Mouse (Mus musculus): ENCODE measurements around the gene Wbp2. TPM values are rescaled to one million over a fixed set of nuclear protein-coding genes. Genes with fewer than 3 reads are reported as not detected.
"Not testable (repeated sequence)": the region's sequence is repeated elsewhere in the genome, so short reads cannot be mapped to it uniquely, and the experiment has no call there.

The Wbp2 gene
- polyA plus RNA-seq, 1 experiment from 2014 or later: 153 TPM

DNA sequence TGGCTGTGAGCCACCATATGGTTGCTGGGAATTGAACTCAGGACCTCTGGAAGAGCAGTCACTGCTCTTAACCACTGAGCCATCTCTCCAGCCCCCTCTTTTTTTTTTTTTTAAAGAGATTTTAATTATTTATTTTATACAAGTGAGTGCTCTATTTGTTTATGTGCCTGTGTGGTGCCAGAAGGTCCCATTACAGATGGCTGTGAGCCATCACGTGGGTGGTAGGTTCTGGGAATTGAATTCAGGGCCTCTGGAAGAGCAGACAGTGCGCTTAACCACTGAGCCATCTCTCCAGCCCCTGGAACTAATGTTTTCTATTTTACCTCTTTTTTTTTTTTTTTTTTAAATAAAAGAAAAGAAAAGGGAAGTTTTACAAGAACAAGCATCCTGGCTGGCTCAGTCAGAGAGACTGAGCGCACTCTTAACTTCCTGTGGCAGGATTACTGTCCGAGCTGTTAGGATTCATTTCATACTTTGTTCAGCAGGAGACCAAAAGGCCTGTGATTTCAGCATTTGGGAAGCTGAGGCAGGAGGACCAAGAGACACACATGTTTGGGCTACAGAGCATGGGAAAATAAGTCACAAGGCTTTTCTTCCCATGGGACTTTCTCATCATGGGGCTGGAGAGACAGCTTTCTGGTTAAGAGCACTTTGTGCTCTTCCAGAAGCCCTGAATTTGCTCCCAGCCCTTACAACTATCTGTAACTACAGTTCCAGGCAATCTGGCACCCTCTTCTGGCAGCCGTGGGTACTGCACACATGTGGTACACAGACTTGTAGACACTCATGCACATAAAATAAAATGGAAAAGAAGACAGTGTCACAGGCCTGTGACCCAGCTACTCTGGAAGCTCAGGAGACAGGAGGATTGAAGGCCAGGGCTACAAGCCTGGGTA lies 9.7 kb upstream of the Wbp2 start:
- Histone ChIP-seq H3K4me3 (ENCODE audit: low read length) (no peak overlapping the region), H3K9me3 (replicated peaks; ENCODE audit: control insufficient read depth, low read length) (peaks cover 4% of the 10 kb centered on the region), H3K4me1 (ENCODE audit: control insufficient read depth, insufficient read depth, low read length) (peaks cover 39% of the 10 kb centered on the region), H3K27me3 (ENCODE audit: control insufficient read depth, insufficient read depth, low read length) (no peaks in the 10 kb centered on the region), H3K9ac (ENCODE audit: low read length) (no peak overlapping the region), H3K27ac (ENCODE audit: low read length) (no peak overlapping the region), H3K36me3 (ENCODE audit: control insufficient read depth, insufficient read depth) (no peaks in the 10 kb centered on the region), H3K4me2 (ENCODE audit: low read depth, low read length) (no peak overlapping the region)
- ATAC-seq (replicated peaks; ENCODE audit: extremely low read depth, insufficient read depth, low FRiP score): no peak
- WGBS: 80% methylated on average over 5 of the region's 5 CpGs

DNA sequence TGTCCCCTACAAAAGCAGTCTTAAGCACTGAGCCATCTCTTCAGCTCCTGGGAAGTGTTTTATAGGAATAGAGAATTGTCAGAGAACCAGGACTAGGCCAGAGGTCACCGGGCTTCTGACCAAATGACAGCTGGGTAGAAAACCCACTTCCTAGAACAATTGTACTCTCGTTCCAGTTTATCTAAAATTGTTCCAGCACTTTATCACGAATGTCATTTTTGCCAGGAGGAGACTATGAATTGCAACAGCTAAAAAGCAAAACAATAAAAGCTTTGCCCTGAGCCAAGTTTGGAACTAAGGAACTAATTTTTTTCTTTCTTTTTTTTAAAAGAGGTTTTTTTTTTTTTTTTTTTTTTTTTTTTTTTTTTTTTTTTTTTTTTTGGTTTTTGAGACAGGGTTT lies 8.8 kb upstream of the Wbp2 start:
- no peak for ATAC-seq (replicated peaks; ENCODE audit: extremely low read depth, insufficient read depth, low FRiP score)
- H3K27ac ChIP-seq (ENCODE audit: low read length): peak overlapping the region; percentile 58
- 46% methylated on average over 3 of the region's 3 CpGs for WGBS

GRCm38 (mm10) chr11:116093771-116094565 lies 7.2 kb upstream of the Wbp2 start:
- Histone ChIP-seq H3K9ac (ENCODE audit: low read length) (no peak overlapping the region), H3K36me3 (ENCODE audit: control insufficient read depth, insufficient read depth) (no peaks in the 10 kb centered on the region), H3K4me3 (ENCODE audit: low read length) (no peak overlapping the region), H3K27me3 (ENCODE audit: control insufficient read depth, insufficient read depth, low read length) (no peaks in the 10 kb centered on the region), H3K27ac (ENCODE audit: low read length) (peak overlapping the region; percentile 86), H3K9me3 (replicated peaks; ENCODE audit: control insufficient read depth, low read length) (peaks cover 4% of the 10 kb centered on the region), H3K4me2 (ENCODE audit: low read depth, low read length) (no peak overlapping the region; the same call in 1 of the 2 replicates), H3K4me1 (ENCODE audit: control insufficient read depth, insufficient read depth, low read length) (peaks cover 14% of the 10 kb centered on the region)
- peak; percentile 56 for ATAC-seq (replicated peaks; ENCODE audit: extremely low read depth, insufficient read depth, low FRiP score)
- 29% methylated on average over 16 of the region's 16 CpGs for WGBS

More for the DNA sequence above, 8.8 kb upstream of the Wbp2 start:
- no peak overlapping the region for H3K4me3 ChIP-seq (ENCODE audit: low read length)
- H3K36me3 ChIP-seq (ENCODE audit: control insufficient read depth, insufficient read depth): no peaks in the 10 kb centered on the region
- H3K27me3 ChIP-seq (ENCODE audit: control insufficient read depth, insufficient read depth, low read length): no peaks in the 10 kb centered on the region
- no peak overlapping the region for H3K4me2 ChIP-seq (ENCODE audit: low read depth, low read length)
- H3K9ac ChIP-seq (ENCODE audit: low read length): no peak overlapping the region
- H3K4me1 ChIP-seq (ENCODE audit: control insufficient read depth, insufficient read depth, low read length): peaks cover 30% of the 10 kb centered on the region
- peaks cover 4% of the 10 kb centered on the region for H3K9me3 ChIP-seq (replicated peaks; ENCODE audit: control insufficient read depth, low read length)

GRCm38 (mm10) chr11:116092959-116093358 lies 6.2 kb upstream of the Wbp2 start:
- H3K36me3 ChIP-seq (ENCODE audit: control insufficient read depth, insufficient read depth); ATAC-seq (replicated peaks; ENCODE audit: extremely low read depth, insufficient read depth, low FRiP score); H3K9me3 ChIP-seq (replicated peaks; ENCODE audit: control insufficient read depth, low read length); H3K27me3 ChIP-seq (ENCODE audit: control insufficient read depth, insufficient read depth, low read length); H3K9ac ChIP-seq (ENCODE audit: low read length); H3K4me3 ChIP-seq (ENCODE audit: low read length); H3K4me2 ChIP-seq (ENCODE audit: low read depth, low read length); H3K27ac ChIP-seq (ENCODE audit: low read length): not testable (repeated sequence)
- 90% methylated on average over 6 of the region's 6 CpGs for WGBS
- peaks cover 15% of the 10 kb centered on the region for H3K4me1 ChIP-seq (ENCODE audit: control insufficient read depth, insufficient read depth, low read length)

- H3K36me3 ChIP-seq (ENCODE audit: control insufficient read depth, insufficient read depth): no peaks in the 10 kb centered on the region
- H3K4me3 ChIP-seq (ENCODE audit: low read length): no peak overlapping the region
- no peak overlapping the region for H3K9ac ChIP-seq (ENCODE audit: low read length)
- no peak for ATAC-seq (replicated peaks; ENCODE audit: extremely low read depth, insufficient read depth, low FRiP score)
- no peak overlapping the region for H3K4me2 ChIP-seq (ENCODE audit: low read depth, low read length)
- H3K27me3 ChIP-seq (ENCODE audit: control insufficient read depth, insufficient read depth, low read length): no peaks in the 10 kb centered on the region
- 86% methylated on average over 6 of the region's 6 CpGs for WGBS
- H3K27ac ChIP-seq (ENCODE audit: low read length): no peak overlapping the region
- peaks cover 2% of the 10 kb centered on the region for H3K9me3 ChIP-seq (replicated peaks; ENCODE audit: control insufficient read depth, low read length)
- H3K4me1 ChIP-seq (ENCODE audit: control insufficient read depth, insufficient read depth, low read length): peaks cover 19% of the 10 kb centered on the region
Measured at GRCm38 (mm10) chr11:116091591-116091990, 4.8 kb upstream of the Wbp2 start.

DNA sequence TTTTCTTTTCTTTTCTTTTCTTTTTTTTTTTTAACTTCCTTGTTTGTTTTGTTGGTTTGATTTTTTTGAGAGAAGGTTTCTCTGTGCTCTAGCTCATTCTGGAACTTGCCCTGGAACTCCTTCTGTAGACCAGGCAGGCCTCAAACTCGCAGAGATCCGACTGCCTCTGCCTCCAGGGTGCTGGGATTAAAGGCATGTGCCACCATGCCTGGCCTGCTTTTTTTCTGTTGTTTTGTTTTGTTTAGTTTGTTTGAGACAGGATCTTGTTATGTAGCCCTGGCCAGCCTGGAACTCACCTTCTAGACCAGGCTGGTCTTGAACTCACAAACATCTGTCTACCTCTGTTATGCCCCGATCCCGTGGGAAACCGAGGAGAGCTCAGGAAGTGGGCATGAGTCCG lies 2.8 kb upstream of the Wbp2 start:
- Histone ChIP-seq H3K4me2 (ENCODE audit: low read depth, low read length) (no peak overlapping the region), H3K36me3 (ENCODE audit: control insufficient read depth, insufficient read depth) (no peaks in the 10 kb centered on the region), H3K9me3 (replicated peaks; ENCODE audit: control insufficient read depth, low read length) (no peaks in the 10 kb centered on the region), H3K4me3 (ENCODE audit: low read length) (no peak overlapping the region), H3K4me1 (ENCODE audit: control insufficient read depth, insufficient read depth, low read length) (peaks cover 27% of the 10 kb centered on the region), H3K27me3 (ENCODE audit: control insufficient read depth, insufficient read depth, low read length) (no peaks in the 10 kb centered on the region), H3K27ac (ENCODE audit: low read length) (no peak overlapping the region), H3K9ac (ENCODE audit: low read length) (no peak overlapping the region)
- 92% methylated on average over 6 of the region's 6 CpGs for WGBS
- no peak for ATAC-seq (replicated peaks; ENCODE audit: extremely low read depth, insufficient read depth, low FRiP score)

DNA sequence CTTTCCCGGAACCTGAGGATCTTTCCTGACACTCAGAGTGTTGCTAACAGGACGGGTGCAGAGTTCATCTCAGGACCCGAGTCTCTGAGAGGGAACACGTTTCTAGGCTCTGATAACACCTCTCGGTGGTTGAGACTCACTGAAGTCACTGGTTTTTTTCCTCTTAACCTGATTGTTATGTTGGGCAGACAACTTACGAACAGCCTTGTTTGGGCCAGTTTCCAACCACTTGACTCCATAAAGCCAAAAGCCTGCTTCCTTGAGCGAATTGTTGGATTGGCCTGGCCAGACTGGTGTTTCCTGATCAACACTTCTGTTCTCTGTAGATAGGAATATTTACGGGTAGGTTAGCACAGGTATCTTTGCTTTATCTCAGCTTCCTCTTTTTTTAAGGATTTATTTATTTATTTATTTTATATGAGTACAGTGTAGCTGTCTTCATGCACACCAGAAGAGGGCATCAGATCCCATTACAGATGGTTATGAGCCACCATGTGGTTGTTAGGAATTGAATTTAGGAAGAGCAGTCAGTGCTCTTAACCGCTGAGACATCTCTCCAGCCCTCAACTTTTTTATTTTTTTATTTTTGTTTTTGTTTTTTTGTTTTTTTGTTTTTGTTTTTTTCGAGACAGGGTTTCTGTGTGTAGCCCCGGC lies 2.1 kb upstream of the Wbp2 start:
- Histone ChIP-seq H3K4me3 (ENCODE audit: low read length) (no peak overlapping the region), H3K9me3 (replicated peaks; ENCODE audit: control insufficient read depth, low read length) (no peaks in the 10 kb centered on the region), H3K4me2 (ENCODE audit: low read depth, low read length) (no peak overlapping the region), H3K27ac (ENCODE audit: low read length) (no peak overlapping the region), H3K27me3 (ENCODE audit: control insufficient read depth, insufficient read depth, low read length) (no peaks in the 10 kb centered on the region), H3K36me3 (ENCODE audit: control insufficient read depth, insufficient read depth) (peaks cover under 1% of the 10 kb centered on the region), H3K4me1 (ENCODE audit: control insufficient read depth, insufficient read depth, low read length) (peaks cover 24% of the 10 kb centered on the region), H3K9ac (ENCODE audit: low read length) (no peak overlapping the region)
- WGBS: 61% methylated on average over 11 of the region's 11 CpGs
- ATAC-seq (replicated peaks; ENCODE audit: extremely low read depth, insufficient read depth, low FRiP score): no peak

GRCm38 (mm10) chr11:116088188-116088587 lies 1.4 kb upstream of the Wbp2 start:
- 78% methylated on average over 8 of the region's 8 CpGs for WGBS
- Histone ChIP-seq H3K9me3 (replicated peaks; ENCODE audit: control insufficient read depth, low read length) (no peaks in the 10 kb centered on the region), H3K4me1 (ENCODE audit: control insufficient read depth, insufficient read depth, low read length) (peaks cover 18% of the 10 kb centered on the region), H3K9ac (ENCODE audit: low read length) (peak overlapping the region; percentile 78), H3K27ac (ENCODE audit: low read length) (no peak overlapping the region), H3K36me3 (ENCODE audit: control insufficient read depth, insufficient read depth) (peaks cover 8% of the 10 kb centered on the region), H3K4me3 (ENCODE audit: low read length) (no peak overlapping the region), H3K4me2 (ENCODE audit: low read depth, low read length) (peak overlapping the region; percentile 78; the same call in 1 of the 2 replicates), H3K27me3 (ENCODE audit: control insufficient read depth, insufficient read depth, low read length) (no peaks in the 10 kb centered on the region)
- no peak for ATAC-seq (replicated peaks; ENCODE audit: extremely low read depth, insufficient read depth, low FRiP score)

Measured in heart, embryonic 16.5 days (tissue).